Mouse (Mus musculus): ENCODE results near the gene St6galnac6. TPM values are rescaled to one million over a fixed set of nuclear protein-coding genes. Genes with fewer than 3 reads are reported as not detected.

St6galnac6 gene
- polyA plus RNA-seq, 1 experiment from 2014 or later: 27.7 TPM

DNA sequence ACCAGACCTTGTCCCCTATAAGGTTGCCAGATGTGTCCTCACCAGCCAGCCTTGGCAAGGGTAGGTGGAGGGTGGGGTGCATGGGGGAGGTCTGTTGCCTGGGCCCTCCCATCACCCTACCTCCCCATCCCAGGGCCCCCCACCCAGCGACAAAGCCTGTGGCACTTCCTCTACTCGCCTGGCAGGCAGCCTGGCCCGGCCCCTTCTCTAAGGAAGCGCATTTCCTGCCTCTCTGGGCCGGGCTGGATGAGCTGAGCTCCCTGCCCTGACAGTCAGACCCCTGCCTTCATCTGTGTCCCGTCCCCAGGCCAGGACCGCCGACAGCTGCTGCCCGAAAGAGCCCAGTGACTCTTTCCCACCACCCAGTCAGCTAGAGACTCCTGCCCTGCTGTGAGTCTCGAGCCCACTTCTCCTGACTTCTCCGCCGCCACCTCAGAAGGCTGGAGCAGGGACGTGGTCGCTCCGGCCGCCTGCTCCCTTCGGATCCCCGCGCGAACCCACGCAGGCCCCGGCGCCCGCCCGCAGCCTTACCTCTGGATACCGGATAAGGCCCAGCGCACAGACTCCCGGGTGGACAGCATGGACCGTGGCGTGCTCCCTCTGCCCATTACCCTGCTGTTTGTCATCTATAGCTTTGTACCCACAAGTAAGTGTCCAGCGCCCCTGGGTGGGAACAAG lies 47.0 kb downstream of the St6galnac6 start, which contains the start of gene Eng:
TSS of gene Eng (plus strand) at position 217 of the 678 bp plus-strand sequence.
- 62% methylated on average over 31 of the region's 31 CpGs for WGBS
- 0 out of 2 replicates have a peak within 1 kb of the TSS, but pooled peaks have one; percentile 18 for H3K9ac ChIP-seq
- no peaks in the 10 kb centered on the region for H3K36me3 ChIP-seq
- H3K9me3 ChIP-seq: no peaks in the 10 kb centered on the region
- peak within 1 kb of the TSS; percentile 15; the same call in 1 of the 2 replicates for H3K4me2 ChIP-seq
- peak within 1 kb of the TSS; percentile 20 for H3K4me3 ChIP-seq
- H3K4me1 ChIP-seq (replicated peaks): 0 out of 2 replicates have a peak, but pooled peaks cover 5% of the 10 kb centered on the region
- no peaks in the 10 kb centered on the region for H3K27me3 ChIP-seq
- H3K27ac ChIP-seq (replicated peaks): 0 out of 2 replicates have a peak within 1 kb of the TSS, but pooled peaks have one; percentile 42
- ATAC-seq (ENCODE audit: low FRiP score, low read depth): no peak

DNA sequence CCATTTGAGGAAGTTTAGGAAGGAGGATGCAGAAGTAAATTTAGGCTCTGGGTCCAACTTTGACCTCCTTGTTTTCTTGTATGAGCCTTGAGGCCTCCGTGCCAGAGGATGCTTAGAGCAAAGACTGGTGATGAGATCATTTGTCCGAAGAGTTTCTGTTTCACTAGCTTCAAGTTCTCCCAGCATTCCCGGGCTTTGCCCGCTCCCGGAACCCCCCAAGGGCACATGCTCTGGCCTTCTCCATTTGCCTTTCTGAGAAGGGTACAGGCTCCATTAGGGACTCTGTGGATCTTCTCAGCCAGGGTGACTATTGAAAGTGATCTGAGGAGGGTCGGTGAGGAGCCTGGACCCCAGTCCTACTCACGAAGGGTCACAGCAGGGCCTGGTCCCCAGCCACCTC lies 47.9 kb downstream of the St6galnac6 start:
- no peaks in the 10 kb centered on the region for H3K27me3 ChIP-seq
- H3K4me1 ChIP-seq (replicated peaks): 0 out of 2 replicates have a peak, but pooled peaks cover 5% of the 10 kb centered on the region
- H3K4me2 ChIP-seq: peak overlapping the region; percentile 15; the same call in 1 of the 2 replicates
- ATAC-seq (ENCODE audit: low FRiP score, low read depth): no peak
- WGBS: 86% methylated on average over 7 of the region's 7 CpGs
- H3K9ac ChIP-seq: no peak overlapping the region
- H3K9me3 ChIP-seq: no peaks in the 10 kb centered on the region
- no peaks in the 10 kb centered on the region for H3K36me3 ChIP-seq
- peak overlapping the region; percentile 20 for H3K4me3 ChIP-seq
- H3K27ac ChIP-seq (replicated peaks): no peak overlapping the region

DNA sequence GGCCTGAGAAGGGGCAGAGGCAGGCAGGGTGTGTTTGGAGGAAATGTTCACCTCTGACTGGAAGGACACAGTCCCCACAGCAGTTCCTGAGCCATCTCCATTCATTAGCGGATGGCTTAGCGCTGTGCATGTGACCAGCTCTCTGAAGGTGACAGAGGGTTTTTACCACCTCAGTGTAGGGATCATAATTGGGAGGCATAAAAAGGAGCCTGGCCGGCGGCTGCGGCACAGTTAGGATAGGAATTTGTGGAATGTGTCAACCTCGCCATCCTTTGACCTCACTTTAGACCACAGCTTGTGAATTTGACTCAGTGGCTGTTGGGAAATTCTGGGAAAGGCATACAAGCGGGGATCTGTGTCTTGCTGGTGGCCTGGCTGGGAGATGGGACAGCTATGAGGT lies 54.3 kb downstream of the St6galnac6 start:
- H3K4me2 ChIP-seq: no peak overlapping the region
- H3K4me1 ChIP-seq (replicated peaks): no peaks in the 10 kb centered on the region
- WGBS: 56% methylated on average over 7 of the region's 7 CpGs
- H3K4me3 ChIP-seq: no peak overlapping the region
- no peaks in the 10 kb centered on the region for H3K27me3 ChIP-seq
- no peaks in the 10 kb centered on the region for H3K36me3 ChIP-seq
- ATAC-seq (ENCODE audit: low FRiP score, low read depth): no peak
- H3K9ac ChIP-seq: no peak overlapping the region
- H3K27ac ChIP-seq (replicated peaks): no peak overlapping the region
- no peaks in the 10 kb centered on the region for H3K9me3 ChIP-seq

DNA sequence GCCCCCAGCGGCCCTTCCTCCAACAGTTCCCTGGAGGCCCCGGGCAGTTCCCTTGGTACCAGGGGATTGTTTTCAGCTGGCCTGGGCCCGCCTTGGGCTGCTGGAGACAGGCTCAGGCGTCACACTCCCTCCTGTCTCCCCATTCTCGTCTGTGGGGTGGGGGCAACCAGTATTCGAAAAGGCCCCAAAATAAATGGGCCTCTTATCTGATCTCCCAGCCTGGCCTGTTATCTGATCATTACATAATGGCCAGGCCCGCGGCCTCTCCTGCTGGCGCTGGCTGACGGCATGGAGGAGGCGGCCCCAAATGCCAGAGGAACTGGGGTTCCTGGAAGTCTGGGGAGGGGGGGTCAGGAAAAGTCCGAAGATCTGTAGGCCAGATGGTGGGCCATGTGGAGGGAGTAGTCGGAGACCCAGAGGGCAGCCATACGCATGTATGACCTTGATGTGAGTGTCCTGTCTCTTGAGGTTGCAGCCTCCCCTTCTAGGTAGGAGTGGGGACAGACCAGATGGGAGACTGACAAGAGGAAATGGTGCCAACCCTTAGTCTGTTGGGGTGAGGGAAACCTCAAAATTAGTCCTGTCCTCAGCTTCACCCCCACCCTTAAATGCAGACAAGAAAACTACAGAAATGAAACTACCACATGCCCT lies 55.4 kb downstream of the St6galnac6 start:
- H3K9ac ChIP-seq: no peak overlapping the region
- WGBS: 70% methylated on average over 14 of the region's 14 CpGs
- no peak for ATAC-seq (ENCODE audit: low FRiP score, low read depth)

DNA sequence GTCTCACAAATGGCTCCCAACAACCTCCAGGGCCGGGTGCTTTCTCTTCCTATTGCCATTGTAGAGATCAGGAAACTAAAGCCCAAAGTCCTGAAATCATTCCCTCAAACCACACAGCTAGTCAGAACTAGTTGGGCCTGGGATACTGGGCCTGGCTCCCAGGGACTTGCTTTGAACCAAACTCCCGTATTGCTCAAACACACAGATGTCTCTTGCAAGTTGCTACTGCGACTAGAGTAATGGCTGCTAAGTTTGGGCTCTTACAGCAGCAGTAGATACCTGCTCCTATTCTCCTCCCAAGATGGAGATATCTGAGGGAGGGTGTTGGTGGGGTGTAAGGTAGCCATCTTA lies 55.9 kb downstream of the St6galnac6 start:
- WGBS: 92% methylated on average over 3 of the region's 3 CpGs
- peak overlapping the region; percentile 1; the same call in 1 of the 2 replicates for H3K27ac ChIP-seq (replicated peaks)
- H3K9me3 ChIP-seq: no peaks in the 10 kb centered on the region
- no peak overlapping the region for H3K4me3 ChIP-seq
- H3K4me1 ChIP-seq (replicated peaks): no peaks in the 10 kb centered on the region
- H3K27me3 ChIP-seq: no peaks in the 10 kb centered on the region
- H3K36me3 ChIP-seq: no peaks in the 10 kb centered on the region
- ATAC-seq (ENCODE audit: low FRiP score, low read depth): no peak
- no peak overlapping the region for H3K4me2 ChIP-seq
- no peak overlapping the region for H3K9ac ChIP-seq

More for the DNA sequence above, 55.4 kb downstream of the St6galnac6 start:
- Histone ChIP-seq H3K27ac (replicated peaks) (peak overlapping the region; percentile 1; the same call in 1 of the 2 replicates), H3K4me3 (no peak overlapping the region), H3K27me3 (no peaks in the 10 kb centered on the region), H3K4me1 (replicated peaks) (no peaks in the 10 kb centered on the region), H3K4me2 (no peak overlapping the region), H3K36me3 (no peaks in the 10 kb centered on the region), H3K9me3 (no peaks in the 10 kb centered on the region)

DNA sequence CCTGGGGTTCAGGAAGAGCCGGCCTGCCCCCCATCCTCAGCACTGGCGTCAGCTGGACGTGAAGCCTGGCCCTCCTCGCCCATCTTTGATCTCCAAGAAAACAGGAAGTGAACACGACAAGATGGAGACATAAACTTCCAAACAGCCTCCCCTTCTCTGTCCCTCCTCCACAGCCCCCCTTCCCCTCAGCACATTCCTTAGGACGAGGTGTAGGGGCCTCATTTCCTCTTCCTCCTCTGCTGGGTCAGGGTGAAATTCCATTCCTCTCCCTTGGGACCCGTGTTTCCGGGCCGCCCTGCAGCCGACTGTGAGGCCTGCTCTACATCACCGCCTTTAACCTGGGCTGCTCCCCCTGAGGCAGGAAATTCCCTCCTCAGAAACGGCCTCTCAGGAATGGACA lies 56.3 kb downstream of the St6galnac6 start:
- Histone ChIP-seq H3K36me3 (no peaks in the 10 kb centered on the region), H3K4me1 (replicated peaks) (no peaks in the 10 kb centered on the region), H3K4me2 (no peak overlapping the region), H3K9ac (no peak overlapping the region), H3K27me3 (no peaks in the 10 kb centered on the region), H3K9me3 (no peaks in the 10 kb centered on the region), H3K27ac (replicated peaks) (0 out of 2 replicates have a peak overlapping the region, but pooled peaks have one; percentile 1), H3K4me3 (no peak overlapping the region)
- WGBS: 72% methylated on average over 12 of the region's 12 CpGs
- ATAC-seq (ENCODE audit: low FRiP score, low read depth): 0 out of 2 replicates have a peak, but pooled peaks have one; percentile 51

DNA sequence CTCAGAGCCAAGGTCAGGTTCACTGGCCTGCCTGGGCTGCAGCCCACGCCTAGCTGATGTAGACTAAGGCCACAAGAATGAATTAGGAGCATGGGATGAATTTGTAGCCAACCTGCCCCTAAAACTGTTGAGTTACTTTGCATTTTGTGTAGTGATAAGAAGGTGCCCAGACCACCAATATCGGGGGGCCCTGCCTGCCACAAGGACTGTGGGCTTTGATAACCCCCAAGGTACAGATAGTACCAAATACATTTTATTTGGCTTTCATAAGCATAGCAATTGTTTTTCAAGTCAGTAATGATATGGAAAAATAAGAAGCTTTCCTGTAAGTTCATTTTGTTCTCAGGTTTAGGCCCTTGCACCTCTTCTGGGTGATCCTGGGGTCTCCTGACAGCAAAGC lies 59.4 kb downstream of the St6galnac6 start:
- WGBS: 88% methylated on average over 2 of the region's 2 CpGs
- no peak for ATAC-seq (ENCODE audit: low FRiP score, low read depth)

DNA sequence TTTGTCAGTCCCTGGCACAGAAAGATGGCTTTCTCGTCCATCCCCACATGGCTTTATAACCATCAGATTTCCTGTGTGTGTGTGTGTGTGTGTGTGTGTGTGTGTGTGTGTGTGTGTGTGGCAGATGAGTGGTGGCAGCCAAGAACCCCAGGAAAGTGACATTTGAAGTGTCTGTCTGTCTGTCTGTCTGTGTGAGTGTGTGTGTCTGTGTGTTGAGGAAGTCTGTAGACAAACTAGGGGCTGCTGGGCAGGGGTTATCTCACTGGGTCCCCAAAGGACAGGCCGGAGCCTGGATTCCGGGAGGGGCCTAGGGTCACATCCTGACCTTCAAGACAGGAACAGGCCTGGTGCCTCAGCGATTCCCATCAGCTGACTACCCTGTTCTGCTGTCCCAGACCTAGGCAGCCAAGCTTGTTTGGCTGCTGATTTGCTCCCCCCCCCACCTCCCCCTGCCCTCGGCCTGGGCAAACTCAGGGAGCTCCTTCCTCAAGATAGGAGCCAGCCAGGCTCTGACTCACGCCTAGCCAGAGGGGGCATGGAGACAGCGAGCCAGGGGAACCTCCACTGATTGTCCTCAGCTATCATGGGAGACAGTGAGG lies 62.1 kb downstream of the St6galnac6 start:
- no peak overlapping the region for H3K4me3 ChIP-seq
- no peak overlapping the region for H3K9ac ChIP-seq
- no peaks in the 10 kb centered on the region for H3K9me3 ChIP-seq
- no peaks in the 10 kb centered on the region for H3K27me3 ChIP-seq
- H3K36me3 ChIP-seq: no peaks in the 10 kb centered on the region
- no peak for ATAC-seq (ENCODE audit: low FRiP score, low read depth)
- H3K27ac ChIP-seq (replicated peaks): no peak overlapping the region
- WGBS: 67% methylated on average over 7 of the region's 7 CpGs
- 0 out of 2 replicates have a peak, but pooled peaks cover 4% of the 10 kb centered on the region for H3K4me1 ChIP-seq (replicated peaks)
- no peak overlapping the region for H3K4me2 ChIP-seq

More for the DNA sequence above, 59.4 kb downstream of the St6galnac6 start:
- no peaks in the 10 kb centered on the region for H3K4me1 ChIP-seq (replicated peaks)
- no peak overlapping the region for H3K27ac ChIP-seq (replicated peaks)
- H3K36me3 ChIP-seq: no peaks in the 10 kb centered on the region
- no peak overlapping the region for H3K9ac ChIP-seq
- no peaks in the 10 kb centered on the region for H3K9me3 ChIP-seq
- no peak overlapping the region for H3K4me3 ChIP-seq
- H3K27me3 ChIP-seq: no peaks in the 10 kb centered on the region
- no peak overlapping the region for H3K4me2 ChIP-seq

DNA sequence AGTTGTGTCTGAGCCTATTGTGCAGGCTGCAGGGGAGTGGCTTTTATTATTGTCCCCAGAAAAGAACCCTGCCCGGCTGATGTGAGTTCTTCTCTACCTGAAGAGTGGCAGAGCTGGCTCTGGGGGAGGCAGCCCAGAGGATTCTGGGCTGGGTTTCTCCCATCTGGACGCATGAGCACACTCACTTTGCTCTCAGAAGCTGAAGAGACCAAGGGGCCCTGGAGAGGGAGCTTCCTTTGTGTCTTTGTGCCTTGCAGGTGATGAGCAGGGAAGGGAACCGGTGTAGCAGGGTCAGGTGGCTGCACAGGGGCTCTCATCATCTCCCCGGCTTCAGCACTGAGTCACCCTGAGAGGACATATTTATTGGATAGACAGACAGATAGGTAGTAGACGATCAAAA lies 62.8 kb downstream of the St6galnac6 start:
- Histone ChIP-seq H3K9ac (no peak overlapping the region), H3K4me2 (no peak overlapping the region), H3K27ac (replicated peaks) (no peak overlapping the region), H3K27me3 (no peaks in the 10 kb centered on the region), H3K4me1 (replicated peaks) (0 out of 2 replicates have a peak, but pooled peaks cover 4% of the 10 kb centered on the region), H3K9me3 (no peaks in the 10 kb centered on the region), H3K36me3 (no peaks in the 10 kb centered on the region), H3K4me3 (no peak overlapping the region)
- 54% methylated on average over 5 of the region's 5 CpGs for WGBS
- ATAC-seq (ENCODE audit: low FRiP score, low read depth): no peak

DNA sequence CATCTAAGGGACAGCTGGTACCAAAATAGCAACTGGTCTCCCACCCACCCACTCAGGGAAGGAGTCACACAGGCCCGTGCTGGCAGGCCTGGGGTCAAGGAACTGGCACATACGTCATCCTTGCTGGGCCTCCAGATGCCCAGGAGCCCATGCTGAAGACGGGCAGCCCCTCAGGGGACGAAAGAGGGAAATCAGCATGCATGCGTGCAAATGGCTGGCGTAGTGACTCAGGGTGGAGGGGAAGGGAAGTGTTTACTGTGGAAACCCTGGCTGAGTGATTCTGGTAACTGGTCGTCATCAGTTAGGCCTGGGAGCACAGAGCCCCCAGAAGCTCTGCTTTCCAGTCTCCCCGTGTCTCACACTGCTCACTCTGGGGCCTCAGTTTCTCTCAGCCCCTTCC lies 65.8 kb downstream of the St6galnac6 start:
- H3K4me2 ChIP-seq: no peak overlapping the region
- no peaks in the 10 kb centered on the region for H3K27me3 ChIP-seq
- H3K9ac ChIP-seq: no peak overlapping the region
- no peak for ATAC-seq (ENCODE audit: low FRiP score, low read depth)
- H3K27ac ChIP-seq (replicated peaks): no peak overlapping the region
- 0 out of 2 replicates have a peak, but pooled peaks cover 11% of the 10 kb centered on the region for H3K4me1 ChIP-seq (replicated peaks)
- H3K9me3 ChIP-seq: no peaks in the 10 kb centered on the region
- no peaks in the 10 kb centered on the region for H3K36me3 ChIP-seq
- no peak overlapping the region for H3K4me3 ChIP-seq
- 67% methylated on average over 8 of the region's 8 CpGs for WGBS

DNA sequence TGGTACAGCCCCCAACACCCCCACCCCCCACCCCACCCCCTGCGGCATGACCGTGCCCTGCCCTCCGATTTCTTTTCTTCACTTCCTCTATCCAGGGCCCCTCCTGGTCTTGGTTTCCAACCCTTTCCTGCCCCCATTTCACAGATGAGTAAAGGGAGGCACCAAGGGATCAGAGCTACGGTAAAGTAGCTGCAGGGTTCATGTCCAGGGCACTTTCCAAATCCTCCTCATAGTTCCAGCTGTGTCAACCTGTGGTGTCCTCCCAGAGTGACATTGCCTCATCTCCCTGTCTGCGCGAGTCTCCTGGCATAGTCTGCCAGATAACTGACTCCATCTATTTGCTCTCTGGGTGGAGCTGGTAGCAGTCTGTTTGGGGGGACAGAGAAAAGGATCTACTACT lies 66.3 kb downstream of the St6galnac6 start:
- WGBS: 89% methylated on average over 6 of the region's 6 CpGs
- no peaks in the 10 kb centered on the region for H3K27me3 ChIP-seq
- no peaks in the 10 kb centered on the region for H3K36me3 ChIP-seq
- H3K4me1 ChIP-seq (replicated peaks): 0 out of 2 replicates have a peak, but pooled peaks cover 11% of the 10 kb centered on the region
- H3K27ac ChIP-seq (replicated peaks): no peak overlapping the region
- no peak overlapping the region for H3K4me3 ChIP-seq
- H3K9ac ChIP-seq: no peak overlapping the region
- no peak for ATAC-seq (ENCODE audit: low FRiP score, low read depth)
- H3K9me3 ChIP-seq: no peaks in the 10 kb centered on the region
- no peak overlapping the region for H3K4me2 ChIP-seq

DNA sequence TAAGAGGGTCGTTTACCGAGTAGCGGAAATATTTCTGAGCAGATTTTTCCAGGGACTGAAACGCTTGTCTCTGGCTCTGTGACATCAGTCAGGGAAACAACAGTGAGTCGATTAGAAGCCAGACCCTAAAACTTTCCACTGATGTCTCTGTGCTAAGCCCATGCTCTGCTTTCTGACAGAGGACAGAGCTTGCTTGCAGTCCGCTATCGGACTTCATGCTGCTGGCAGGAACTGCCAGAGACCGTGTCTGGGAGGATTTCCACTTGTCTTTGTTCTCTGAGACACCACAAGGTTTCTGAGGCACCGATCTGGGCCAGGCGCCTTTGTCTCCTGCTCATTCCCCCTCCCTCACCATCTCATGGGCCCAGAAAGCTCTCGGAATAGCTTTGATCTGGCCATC lies 68.3 kb downstream of the St6galnac6 start:
- no peaks in the 10 kb centered on the region for H3K36me3 ChIP-seq
- H3K27ac ChIP-seq (replicated peaks): no peak overlapping the region
- H3K4me1 ChIP-seq (replicated peaks): 0 out of 2 replicates have a peak, but pooled peaks cover 11% of the 10 kb centered on the region
- no peak for ATAC-seq (ENCODE audit: low FRiP score, low read depth)
- 35% methylated on average over 11 of the region's 11 CpGs for WGBS
- no peak overlapping the region for H3K4me2 ChIP-seq
- no peak overlapping the region for H3K9ac ChIP-seq
- H3K4me3 ChIP-seq: no peak overlapping the region
- H3K9me3 ChIP-seq: no peaks in the 10 kb centered on the region
- no peaks in the 10 kb centered on the region for H3K27me3 ChIP-seq
